Mouse (Mus musculus): Measurements from ENCODE around the gene Olfr1134. TPM values are rescaled to one million over a fixed set of nuclear protein-coding genes. Genes with fewer than 3 reads are reported as not detected.

The Olfr1134 gene
- polyA plus RNA-seq, 1 experiment from 2014 or later, result not detected

Other genes with a start within 250 kb of the Olfr1134 start
- not detected in 2 replicates for gene Olfr1123, start 241.8 kb downstream of the Olfr1134 start, polyA plus RNA-seq (2015; fragmentation: Nextera tagmentation; extraction: Ambion mirVana)
- 0.06 TPM in 1 of 2 replicates, not detected in the other for gene Olfr1124, start 228.2 kb downstream of the Olfr1134 start, polyA plus RNA-seq (2015; fragmentation: Nextera tagmentation; extraction: Ambion mirVana)
- gene Olfr1126, start 204.5 kb downstream of the Olfr1134 start, polyA plus RNA-seq (2015; fragmentation: Nextera tagmentation; extraction: Ambion mirVana), result not detected in 2 replicates
- not detected in 2 replicates for gene Pramel7, start 161.4 kb downstream of the Olfr1134 start, polyA plus RNA-seq (2015; fragmentation: Nextera tagmentation; extraction: Ambion mirVana)
- gene Pramel6, start 151.9 kb downstream of the Olfr1134 start, polyA plus RNA-seq (2015; fragmentation: Nextera tagmentation; extraction: Ambion mirVana), result not detected in 2 replicates
- gene Olfr153, start 126.7 kb downstream of the Olfr1134 start, polyA plus RNA-seq (2015; fragmentation: Nextera tagmentation; extraction: Ambion mirVana), result not detected in 2 replicates
- gene Olfr1128, start 112.9 kb downstream of the Olfr1134 start, polyA plus RNA-seq (2015; fragmentation: Nextera tagmentation; extraction: Ambion mirVana), result not detected in 2 replicates
- gene Olfr1129, start 84.6 kb downstream of the Olfr1134 start, polyA plus RNA-seq (2015; fragmentation: Nextera tagmentation; extraction: Ambion mirVana), result not detected in 2 replicates
- gene Olfr1130, start 52.2 kb downstream of the Olfr1134 start, polyA plus RNA-seq (2015; fragmentation: Nextera tagmentation; extraction: Ambion mirVana), result not detected in 2 replicates
- gene Olfr1131, start 31.4 kb downstream of the Olfr1134 start, polyA plus RNA-seq (2015; fragmentation: Nextera tagmentation; extraction: Ambion mirVana), result not detected in 2 replicates
- not detected in 2 replicates for gene Olfr1132, start 20.9 kb downstream of the Olfr1134 start, polyA plus RNA-seq (2015; fragmentation: Nextera tagmentation; extraction: Ambion mirVana)
- gene Olfr1133, start 11.1 kb downstream of the Olfr1134 start, polyA plus RNA-seq (2015; fragmentation: Nextera tagmentation; extraction: Ambion mirVana), result not detected in 2 replicates
- not detected in 2 replicates for gene Olfr1135, start 15.2 kb upstream of the Olfr1134 start, polyA plus RNA-seq (2015; fragmentation: Nextera tagmentation; extraction: Ambion mirVana)
- gene Olfr1136, start 35.5 kb upstream of the Olfr1134 start, polyA plus RNA-seq (2015; fragmentation: Nextera tagmentation; extraction: Ambion mirVana), result not detected in 2 replicates
- not detected in 2 replicates for gene Olfr1137, start 54.7 kb upstream of the Olfr1134 start, polyA plus RNA-seq (2015; fragmentation: Nextera tagmentation; extraction: Ambion mirVana)
- not detected in 2 replicates for gene Olfr1138, start 81.5 kb upstream of the Olfr1134 start, polyA plus RNA-seq (2015; fragmentation: Nextera tagmentation; extraction: Ambion mirVana)
- not detected in 2 replicates for gene Olfr1140, start 85.3 kb upstream of the Olfr1134 start, polyA plus RNA-seq (2015; fragmentation: Nextera tagmentation; extraction: Ambion mirVana)
- gene Olfr1141, start 95.5 kb upstream of the Olfr1134 start, polyA plus RNA-seq (2015; fragmentation: Nextera tagmentation; extraction: Ambion mirVana), result not detected in 2 replicates
- gene Olfr152, start 121.0 kb upstream of the Olfr1134 start, polyA plus RNA-seq (2015; fragmentation: Nextera tagmentation; extraction: Ambion mirVana), result not detected in 2 replicates
- gene Olfr1143, start 142.1 kb upstream of the Olfr1134 start, polyA plus RNA-seq (2015; fragmentation: Nextera tagmentation; extraction: Ambion mirVana), result not detected in 2 replicates
- not detected in 2 replicates for gene Olfr1145, start 151.4 kb upstream of the Olfr1134 start, polyA plus RNA-seq (2015; fragmentation: Nextera tagmentation; extraction: Ambion mirVana)
- gene Olfr1148, start 172.1 kb upstream of the Olfr1134 start, polyA plus RNA-seq (2015; fragmentation: Nextera tagmentation; extraction: Ambion mirVana), result not detected in 2 replicates
- not detected in 2 replicates for gene Olfr1150-ps1, start 185.5 kb upstream of the Olfr1134 start, polyA plus RNA-seq (2015; fragmentation: Nextera tagmentation; extraction: Ambion mirVana)
- not detected in 2 replicates for gene Olfr1151, start 197.4 kb upstream of the Olfr1134 start, polyA plus RNA-seq (2015; fragmentation: Nextera tagmentation; extraction: Ambion mirVana)
- gene Olfr1152, start 208.0 kb upstream of the Olfr1134 start, polyA plus RNA-seq (2015; fragmentation: Nextera tagmentation; extraction: Ambion mirVana), result not detected in 2 replicates
- not detected in 2 replicates for gene Olfr1153, start 236.5 kb upstream of the Olfr1134 start, polyA plus RNA-seq (2015; fragmentation: Nextera tagmentation; extraction: Ambion mirVana)
- gene Olfr1154, start 246.7 kb upstream of the Olfr1134 start, polyA plus RNA-seq (2015; fragmentation: Nextera tagmentation; extraction: Ambion mirVana), result not detected in 2 replicates

Data from lung, embryonic 16.5 days (tissue).